Comparison of ENCODE assay signal across 21 mouse cellular contexts in the genomic region with DNA sequence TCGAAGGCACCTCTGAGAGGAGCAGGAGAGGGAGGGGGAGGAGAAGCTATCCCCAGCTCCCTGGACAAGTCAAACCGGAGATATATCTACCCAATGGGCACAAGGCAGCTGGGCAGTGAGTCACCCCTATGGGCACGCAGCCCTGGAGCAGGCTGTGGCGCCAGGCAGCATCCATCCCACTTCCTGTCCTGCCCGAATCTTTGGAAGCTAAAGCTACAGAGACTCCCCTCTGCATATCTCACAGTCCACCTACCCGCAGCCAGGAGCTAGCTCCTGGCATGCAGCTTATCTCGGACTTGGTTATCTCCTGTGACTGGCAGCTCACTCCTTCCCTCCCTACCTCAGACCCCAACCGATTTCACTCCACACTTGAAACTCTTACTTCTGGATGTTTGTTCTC. TPM values are rescaled to one million over a fixed set of nuclear protein-coding genes. Genes with fewer than 3 reads are reported as not detected.
DNase-seq lines count a peak whose midpoint lies in the region; ATAC-seq and TF ChIP-seq lines count a peak whose summit lies in the region.
"Had no signal": no experiment of that assay in that cellular context is flagged by ENCODE, and none has a peak within 500 bp of the region (broad histone marks: within the 10 kb centered on the region; RNA-seq: fewer than 3 reads in every experiment).

No protein-coding gene starts in this region.

- TF ChIP-seq CTCF in MEL (IDR thresholded peaks at IDR 0.05 in 2 of 3, conservative IDR thresholded peaks at IDR 0.05 in 1 of 3; ENCODE audit: control insufficient read depth in 1 of 3, insufficient read depth in 1 of 3, low read depth in 2 of 3, low read length in 3 of 3, poor library complexity in 1 of 3, severe bottlenecking in 1 of 3): no peak
- TF ChIP-seq CTCF in cerebellum, adult 2 months (IDR thresholded peaks at IDR 0.05; ENCODE audit: borderline replicate concordance, insufficient read depth, low read depth, low read length): no peak

- no peak for DNase-seq in liver, embryonic 13.5 days
- DNase-seq in liver (no peak), MEL (ENCODE audit: low read depth, low spot score) (peak; percentile 65)
- peak; percentile 62 for DNase-seq in adrenal gland, postnatal 10 days
- DNase-seq in cerebellum, postnatal 10 days: no peak
- DNase-seq in cerebellum, adult 2 months: no peak
- DNase-seq: cerebellum, adult 11-12 months; embryo, embryonic 11 days; lung, embryonic 14.5 days had no signal

- H3K4me1 ChIP-seq in liver, embryonic 13.5 days (replicated peaks): peaks cover 53% of the 10 kb centered on the region
- peaks cover 4 to 34% of the 10 kb centered on the region in 2 experiments; a peak in 3 of 4 replicates for H3K4me1 ChIP-seq in MEL (ENCODE audit: control insufficient read depth in 1 of 2, insufficient read depth in 2 of 2, low read length in 2 of 2)
- no peaks in the 10 kb centered on the region for H3K4me1 ChIP-seq in cerebellum, adult 2 months (ENCODE audit: control insufficient read depth, insufficient read depth, low read length)

- H3K36me3 ChIP-seq in liver, embryonic 13.5 days: no peaks in the 10 kb centered on the region
- peaks cover 2 to 4% of the 10 kb centered on the region in 2 experiments; a peak in 2 of 4 replicates for H3K36me3 ChIP-seq in MEL (ENCODE audit: control insufficient read depth in 1 of 2, insufficient read depth in 2 of 2, low read length in 2 of 2)
- H3K36me3 ChIP-seq: neural tube, embryonic 12.5 days had no signal

- H3K79me2 ChIP-seq in MEL (ENCODE audit: control insufficient read depth, insufficient read depth, low read length, poor library complexity): peaks cover 27% of the 10 kb centered on the region

- TF ChIP-seq POLR2A in MEL (IDR thresholded peaks at IDR 0.05; ENCODE audit: control insufficient read depth in 1 of 2, insufficient read depth in 1 of 2, low read depth in 1 of 2, low read length in 2 of 2, poor library complexity in 1 of 2): peak in 1 of 2 experiments; percentile 30; a peak in 1 of 4 replicates
- TF ChIP-seq POLR2A in cerebellum, adult 2 months (IDR thresholded peaks at IDR 0.05; ENCODE audit: borderline replicate concordance, insufficient read depth, low read length): no peak

- peaks cover 28% of the 10 kb centered on the region for H3K27me3 ChIP-seq in liver, embryonic 13.5 days
- H3K27me3 ChIP-seq in MEL (ENCODE audit: control insufficient read depth in 1 of 2, insufficient read depth in 2 of 2, low read length in 2 of 2): no peaks in the 10 kb centered on the region
- no peaks in the 10 kb centered on the region for H3K27me3 ChIP-seq in cerebellum, adult 2 months (ENCODE audit: control insufficient read depth, insufficient read depth, low read length)
- H3K27me3 ChIP-seq: neural tube, embryonic 12.5 days had no signal

- 16% methylated on average over 8 of the region's 8 CpGs for WGBS in liver, embryonic 13.5 days (ENCODE audit: insufficient replicate concordance)
- 55% methylated on average over 8 of the region's 8 CpGs for WGBS in cerebellum, adult 2 months

- no peaks in the 10 kb centered on the region for H3K9me3 ChIP-seq in liver, embryonic 13.5 days (replicated peaks)
- no peaks in the 10 kb centered on the region for H3K9me3 ChIP-seq in MEL (replicated peaks; ENCODE audit: insufficient read depth, low read length)
- H3K9me3 ChIP-seq: neural tube, embryonic 12.5 days had no signal

- H3K9ac ChIP-seq in liver, embryonic 13.5 days: no peak overlapping the region
- H3K9ac ChIP-seq in MEL (ENCODE audit: control insufficient read depth, low read depth, low read length, poor library complexity, severe bottlenecking): peak overlapping the region; percentile 74
- H3K9ac ChIP-seq: hindbrain, embryonic 14.5 days; lung, embryonic 14.5 days; neural tube, embryonic 12.5 days had no signal

- ATAC-seq in liver, embryonic 13.5 days (ENCODE audit: low read depth): 0 out of 2 replicates have a peak, but pooled peaks have one; percentile 14
- peak; percentile 37 for ATAC-seq in megakaryocyte progenitor cell, adult 5-6 weeks (replicated peaks; ENCODE audit: poor library complexity)
- ATAC-seq: forebrain, embryonic 14.5 days; intestine, embryonic 16.5 days; midbrain, embryonic 16.5 days had no signal

- no peak overlapping the region for H3K4me2 ChIP-seq in liver, embryonic 13.5 days
- H3K4me2 ChIP-seq: hindbrain, embryonic 14.5 days; lung, embryonic 14.5 days; neural tube, embryonic 12.5 days had no signal

- TF ChIP-seq RAD21 in MEL (IDR thresholded peaks at IDR 0.05; ENCODE audit: low read depth, low read length): no peak

- no peak overlapping the region for H3K4me3 ChIP-seq in liver, embryonic 13.5 days (replicated peaks)
- H3K4me3 ChIP-seq in MEL (ENCODE audit: control insufficient read depth in 1 of 2, insufficient read depth in 1 of 2, low read depth in 2 of 2, low read length in 2 of 2): peak overlapping the region; percentile 76 to 78
- H3K4me3 ChIP-seq in cerebellum, adult 2 months (replicated peaks; ENCODE audit: insufficient read depth, low read depth, low read length): no peak overlapping the region
- H3K4me3 ChIP-seq: neural tube, embryonic 12.5 days had no signal

- peak; percentile 70 to 83 for TF ChIP-seq EP300 in MEL (IDR thresholded peaks at IDR 0.05; ENCODE audit: low read depth in 1 of 2, low read length in 2 of 2)

- no peak overlapping the region for H3K27ac ChIP-seq in liver, embryonic 13.5 days
- H3K27ac ChIP-seq in MEL (ENCODE audit: control insufficient read depth, low read depth, low read length): peak overlapping the region; percentile 82
- H3K27ac ChIP-seq in cerebellum, adult 2 months (ENCODE audit: insufficient read depth, low read length): no peak overlapping the region
- H3K27ac ChIP-seq: hindbrain, embryonic 14.5 days; kidney, postnatal 0 days; neural tube, embryonic 12.5 days had no signal

TF ChIP-seq in MEL, 35 proteins besides CTCF, POLR2A, EP300 and RAD21 (continues in another document):
- TF ChIP-seq GATA1 (IDR thresholded peaks at IDR 0.05; ENCODE audit: low read depth, low read length) (peak; percentile 85), MYC (IDR thresholded peaks at IDR 0.05; ENCODE audit: low read depth, low read length) (0 out of 2 replicates have a peak, but pooled peaks have one; percentile 14), ELF1 (IDR thresholded peaks at IDR 0.05; ENCODE audit: low read depth, low read length) (no peak), UBTF (IDR thresholded peaks at IDR 0.05; ENCODE audit: borderline replicate concordance, insufficient read depth, low read depth, low read length) (no peak), BHLHE40 (IDR thresholded peaks at IDR 0.05; ENCODE audit: borderline replicate concordance, low read depth, low read length) (peak; percentile 52), POLR2AphosphoS5 (IDR thresholded peaks at IDR 0.05; ENCODE audit: borderline replicate concordance, low read depth, low read length) (no peak), SIN3A (IDR thresholded peaks at IDR 0.05; ENCODE audit: low read length) (peak; percentile 47; the same call in 1 of the 2 replicates), JUND (IDR thresholded peaks at IDR 0.05; ENCODE audit: low read depth, low read length) (peak; percentile 20; the same call in 1 of the 2 replicates), GABPA (IDR thresholded peaks at IDR 0.05; ENCODE audit: low read depth, low read length) (no peak), MAX (IDR thresholded peaks at IDR 0.05; ENCODE audit: low read length) (no peak), CHD1 (IDR thresholded peaks at IDR 0.05; ENCODE audit: low read depth, low read length) (no peak), TBP (IDR thresholded peaks at IDR 0.05; ENCODE audit: low read depth, low read length) (peak; percentile 61; the same call in 1 of the 2 replicates), ZMIZ1 (IDR thresholded peaks at IDR 0.05; ENCODE audit: low read depth, low read length) (0 out of 2 replicates have a peak, but pooled peaks have one; percentile 18), RCOR1 (IDR thresholded peaks at IDR 0.05; ENCODE audit: low read depth, low read length) (peak; percentile 67; the same call in 1 of the 2 replicates), TAL1 (IDR thresholded peaks at IDR 0.05; ENCODE audit: low read length) (peak; percentile 22; the same call in 1 of the 2 replicates), CHD2 (IDR thresholded peaks at IDR 0.05; ENCODE audit: low read length) (no peak), HCFC1 (IDR thresholded peaks at IDR 0.05; ENCODE audit: low read depth, low read length) (0 out of 2 replicates have a peak, but pooled peaks have one; percentile 9), USF1 (IDR thresholded peaks at IDR 0.05; ENCODE audit: low read depth, low read length) (no peak), MXI1 (IDR thresholded peaks at IDR 0.05; ENCODE audit: low read depth, low read length) (peak; percentile 29; the same call in 1 of the 2 replicates)

RNA-seq across cellular contexts. Expression of gene Padi3, which starts 1.3 kb away (rescaled TPM):
- polyA plus RNA-seq in liver, embryonic 13.5 days (2015; fragmentation: Nextera tagmentation; extraction: Ambion mirVana): 0.21 and 0.23 TPM in 2 replicates
- 75.9 and 106 TPM in 2 replicates for total RNA-seq in MEL (2012; rRNA removed)
- 10 to 100 TPM in 1 of 2 experiments, not detected in 1; 73.1 TPM for polyA plus RNA-seq in MEL (2012; ENCODE audit: insufficient read depth in 1 of 2, insufficient read length in 2 of 2, low read depth in 1 of 2, low replicate concordance in 2 of 2, missing spikeins in 1 of 2)
- total RNA-seq in adrenal gland, postnatal 10 days (2021): under 1 TPM in 1 of 2 experiments, not detected in 1; 0.24 TPM
- total RNA-seq in megakaryocyte progenitor cell, adult 5-6 weeks (2015): not detected in 2 replicates
- 0.07 and 0.46 TPM in 2 replicates for total RNA-seq in megakaryocyte progenitor cell, adult 5-6 weeks (2017)
- polyA plus RNA-seq in cerebellum, adult 2 months (2012; rRNA removed): not detected in 2 replicates
- total RNA-seq: left cerebral cortex, postnatal 25 days; liver, adult 2 months had no signal
- polyA plus RNA-seq: forebrain, embryonic 14.5 days; hindbrain, embryonic 14.5 days; liver, adult 2 months; midbrain, embryonic 16.5 days; neural tube, embryonic 12.5 days; small intestine, adult 2 months; stomach, embryonic 14.5 days had no signal

RNA-seq across cellular contexts. Expression of gene Padi4, which starts 35.1 kb away (rescaled TPM):
- 0.36 and 0.37 TPM in 2 replicates for polyA plus RNA-seq in liver, embryonic 13.5 days (2015; fragmentation: Nextera tagmentation; extraction: Ambion mirVana)
- total RNA-seq in MEL (2012; rRNA removed): not detected in 2 replicates
- not detected for polyA plus RNA-seq in MEL (2012; ENCODE audit: insufficient read depth in 1 of 2, insufficient read length in 2 of 2, low read depth in 1 of 2, low replicate concordance in 2 of 2, missing spikeins in 1 of 2)
- 1 to 10 TPM; 1.1 to 1.2 TPM for total RNA-seq in adrenal gland, postnatal 10 days (2021)
- total RNA-seq in megakaryocyte progenitor cell, adult 5-6 weeks (2015): 4.6 and 4.9 TPM in 2 replicates
- 6.9 and 9.3 TPM in 2 replicates for total RNA-seq in megakaryocyte progenitor cell, adult 5-6 weeks (2017)
- 0.11 and 0.14 TPM in 2 replicates for polyA plus RNA-seq in cerebellum, adult 2 months (2012; rRNA removed)
- total RNA-seq: left cerebral cortex, postnatal 25 days had no signal
- polyA plus RNA-seq: forebrain, embryonic 14.5 days had no signal

RNA-seq across cellular contexts. Expression of gene Padi1, which starts 36.5 kb away (rescaled TPM):
- polyA plus RNA-seq in liver, embryonic 13.5 days (2015; fragmentation: Nextera tagmentation; extraction: Ambion mirVana): 0.03 and 0.06 TPM in 2 replicates
- 0.26 and 0.31 TPM in 2 replicates for total RNA-seq in MEL (2012; rRNA removed)
- under 1 TPM in 1 of 2 experiments, not detected in 1; 0.40 TPM for polyA plus RNA-seq in MEL (2012; ENCODE audit: insufficient read depth in 1 of 2, insufficient read length in 2 of 2, low read depth in 1 of 2, low replicate concordance in 2 of 2, missing spikeins in 1 of 2)
- not detected for total RNA-seq in adrenal gland, postnatal 10 days (2021)
- 0.05 TPM in 2 replicates for total RNA-seq in megakaryocyte progenitor cell, adult 5-6 weeks (2015)
- total RNA-seq in megakaryocyte progenitor cell, adult 5-6 weeks (2017): not detected in 2 replicates
- 0.05 and 0.08 TPM in 2 replicates for polyA plus RNA-seq in cerebellum, adult 2 months (2012; rRNA removed)
- total RNA-seq: left cerebral cortex, postnatal 25 days; liver, adult 2 months; megakaryocyte, adult 5-6 weeks had no signal
- polyA plus RNA-seq: forebrain, embryonic 14.5 days; hindbrain, embryonic 14.5 days; liver, adult 2 months; small intestine, adult 2 months had no signal

Comparison
In these comparisons a context has a peak if more than half of its experiments do, and no peak if none do; other contexts are left out.
1. DNase-seq: peak in MEL (single experiment) and adrenal gland, postnatal 10 days (single experiment); none in liver, embryonic 13.5 days (single experiment), liver (single experiment), cerebellum, postnatal 10 days (0 of 2) and cerebellum, adult 2 months (0 of 2).
2. H3K4me3 ChIP-seq: peak in MEL (2 of 2); none in liver, embryonic 13.5 days (single experiment) and cerebellum, adult 2 months (single experiment).
3. RNA of gene Padi3, which starts 1.3 kb away (total RNA-seq): 75.9 to 106 TPM in MEL; 0.07 to 0.46 TPM in megakaryocyte progenitor cell, adult 5-6 weeks and 0.24 TPM in adrenal gland, postnatal 10 days; every median in the first group is over 10 times any median in the second.